Mouse (Mus musculus) cortical plate, adult 2 months (tissue): ENCODE results near the gene Lmo3.

Experiments
- CTCF ChIP-seq: fragments of 200-500 bp; IDR thresholded peaks from 2 replicates; pipeline ENCODE4 v1.5.1; 2011; ENCODE audit warnings: mild to moderate bottlenecking, control low read depth, low read length; ENCODE audit not compliant: insufficient read depth; ENCODE audit errors: extremely low read depth
- POLR2A ChIP-seq: fragments of 200-500 bp; IDR thresholded peaks from 2 replicates; pipeline ENCODE4 v1.6.1; 2011; ENCODE audit warnings: mild to moderate bottlenecking, low read length, control low read depth; ENCODE audit not compliant: insufficient read depth; ENCODE audit errors: extremely low read depth

- TF ChIP-seq POLR2A (no peak), CTCF (no peak)
Measured at GRCm38 (mm10) chr6:138325744-138326400, 255.9 kb downstream of the Lmo3 start.
